Mouse (Mus musculus) hindbrain, postnatal 0 days (tissue): Measurements from ENCODE around the gene Atg10. TPM values are rescaled to one million over a fixed set of nuclear protein-coding genes. Genes with fewer than 3 reads are reported as not detected.

ENCODE experiments used
- ATAC-seq: fragments of 200-750 bp; cut with Nextera tagmentation; 2 replicates; pipeline ENCODE4 v1.8.0; 2017; ENCODE audit warnings: mild to moderate bottlenecking, moderate TSS enrichment, moderate library complexity
- DNase-seq: peaks from one replicate; pipeline ENCODE4 v3.0.0-alpha.2; 2015; ENCODE audit warnings: low spot score
- H3K27ac ChIP-seq: fragments of 300-500 bp; sonication (generic); 2 replicates; pipeline ENCODE4 v1.5.1; 2014; ENCODE audit warnings: mild to moderate bottlenecking
- H3K27me3 ChIP-seq: fragments of 300-500 bp; sonication (generic); 2 replicates; pipeline ENCODE4 v1.6.1; 2014; ENCODE audit warnings: low read length, mixed read lengths; ENCODE audit not compliant: insufficient read depth
- H3K36me3 ChIP-seq: fragments of 300-500 bp; sonication (generic); 2 replicates; pipeline ENCODE4 v1.6.1; 2014; ENCODE audit warnings: low read length, mixed read lengths; ENCODE audit not compliant: insufficient read depth
- H3K4me1 ChIP-seq: fragments of 300-500 bp; sonication (generic); 2 replicates; pipeline ENCODE4 v1.6.1; 2014; ENCODE audit warnings: antibody characterized with exemption, low read length, mixed read lengths; ENCODE audit not compliant: insufficient read depth
- H3K4me2 ChIP-seq: fragments of 300-500 bp; sonication (generic); 2 replicates; pipeline ENCODE4 v1.6.1; 2014; ENCODE audit warnings: low read depth, mild to moderate bottlenecking, low read length, moderate library complexity, mixed read lengths
- H3K4me3 ChIP-seq: fragments of 300-500 bp; sonication (generic); 2 replicates; pipeline ENCODE4 v1.5.1; 2014; ENCODE audit warnings: low read length
- H3K9ac ChIP-seq: fragments of 300-500 bp; sonication (generic); replicated peaks from 2 replicates; pipeline ENCODE4 v1.6.1; 2014; ENCODE audit warnings: mild to moderate bottlenecking, low read length, moderate library complexity, mixed read lengths
- H3K9me3 ChIP-seq: fragments of 300-500 bp; sonication (generic); 2 replicates; pipeline ENCODE4 v1.6.1; 2016; ENCODE audit warnings: low read length, mixed read lengths
- CTCF ChIP-seq: IDR thresholded peaks from 2 replicates; pipeline ENCODE4 v1.5.1; 2016; ENCODE audit warnings: antibody characterized with exemption, control low read depth, low read depth
- WGBS: fragments of 180-500 bp; shearing (Covaris S2); extraction: QIAGEN DNeasy Blood & Tissue Kit; methylation state at CpG from one replicate; pipeline ENCODE4 v1.1.7; 2014; 5-methylcytosine and 5-hydroxymethylcytosine counted together
- polyA plus RNA-seq: library from polyadenylated mRNA; unstranded; fragments of >200 nt; fragmentation: Nextera tagmentation; extraction: Ambion mirVana; gene quantifications from 2 replicates; pipeline ENCODE4 v1.2.1, GENCODE M21; 2015
- total RNA-seq: library from RNA; depleted of rRNA; stranded (reverse); fragments of >200 nt; gene quantifications from 2 replicates; pipeline ENCODE4 v1.2.3, GENCODE M21; 2014

Atg10 gene
- total and polyA plus RNA-seq, 2 experiments from 2014 or later, result 5.2 to 13.9 TPM

GRCm38 (mm10) chr13:90913675-90914192 lies 310.0 kb downstream of the Atg10 start:
- peak; percentile 40; the same call in 1 of the 2 replicates for ATAC-seq

GRCm38 (mm10) chr13:90912760-90913674 lies 310.8 kb downstream of the Atg10 start:
- no peak overlapping the region for H3K4me3 ChIP-seq
- H3K9ac ChIP-seq, result no peak overlapping the region; the same call in 1 of the 2 replicates
- H3K4me1 ChIP-seq, result peaks cover 10% of the 10 kb centered on the region; the same call in 1 of the 2 replicates
- TF ChIP-seq CTCF, result no peak
- no peaks in the 10 kb centered on the region for H3K36me3 ChIP-seq
- 39% methylated on average over 17 of the region's 17 CpGs for WGBS
- peak; percentile 49 for ATAC-seq
- H3K9me3 ChIP-seq, result no peaks in the 10 kb centered on the region
- peak overlapping the region; percentile 65; the same call in 1 of the 2 replicates for H3K27ac ChIP-seq
- DNase-seq, result peak; percentile 46
- H3K27me3 ChIP-seq, result no peaks in the 10 kb centered on the region
- H3K4me2 ChIP-seq, result 0 out of 2 replicates have a peak overlapping the region, but pooled peaks have one; percentile 19

More at GRCm38 (mm10) chr13:90913675-90914192, 310.0 kb downstream of the Atg10 start:
- H3K4me1 ChIP-seq, result peaks cover 10% of the 10 kb centered on the region; the same call in 1 of the 2 replicates
- no peak overlapping the region for H3K4me3 ChIP-seq
- H3K9ac ChIP-seq, result no peak overlapping the region; the same call in 1 of the 2 replicates
- no peaks in the 10 kb centered on the region for H3K36me3 ChIP-seq
- peak overlapping the region; percentile 65 for H3K27ac ChIP-seq
- no peaks in the 10 kb centered on the region for H3K27me3 ChIP-seq
- 0 out of 2 replicates have a peak overlapping the region, but pooled peaks have one; percentile 19 for H3K4me2 ChIP-seq
- no peaks in the 10 kb centered on the region for H3K9me3 ChIP-seq
- no peak for DNase-seq
- WGBS, result 35% methylated on average over 7 of the region's 7 CpGs
- TF ChIP-seq CTCF, result no peak

GRCm38 (mm10) chr13:90907376-90907775 lies 316.4 kb downstream of the Atg10 start:
- no peaks in the 10 kb centered on the region for H3K36me3 ChIP-seq
- H3K4me2 ChIP-seq, result no peak overlapping the region
- H3K4me1 ChIP-seq, result no peaks in the 10 kb centered on the region
- whole genome bisulfite sequencing, result 92% methylated on average over 12 of the region's 12 CpGs
- H3K9ac ChIP-seq, result no peak overlapping the region
- H3K9me3 ChIP-seq, result no peaks in the 10 kb centered on the region
- no peaks in the 10 kb centered on the region for H3K27me3 ChIP-seq
- no peak for TF ChIP-seq CTCF
- DNase-seq (no peak), ATAC-seq (no peak)
- no peak overlapping the region for H3K4me3 ChIP-seq
- no peak overlapping the region for H3K27ac ChIP-seq

DNA sequence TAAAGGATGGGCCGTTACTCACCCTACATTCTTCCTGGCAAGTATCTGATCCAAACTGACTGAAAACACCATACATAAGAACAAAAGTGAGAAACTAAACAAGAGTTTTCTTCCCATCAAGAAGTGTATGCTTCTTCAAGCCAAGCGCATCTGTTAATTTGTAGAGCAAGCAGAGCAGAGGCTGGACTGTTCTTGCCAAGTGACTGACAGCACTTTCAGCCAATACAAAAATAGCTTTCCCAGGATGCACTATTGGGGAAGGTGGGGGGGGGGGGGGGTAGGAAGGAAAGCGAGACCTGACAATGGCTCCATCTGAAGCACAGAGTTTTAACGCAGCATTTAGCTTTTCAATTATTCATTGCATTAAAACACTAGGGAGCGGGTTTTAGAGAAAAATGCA lies 318.6 kb downstream of the Atg10 start, which contains the start of gene Atp6ap1l:
Gene Atp6ap1l, minus strand, starts transcription at position 180 of the 400 bp plus-strand sequence.
- H3K4me2 ChIP-seq, result no peak within 1 kb of the TSS
- DNase-seq, result no peak
- H3K4me3 ChIP-seq, result no peak within 1 kb of the TSS
- H3K27me3 ChIP-seq, result no peaks in the 10 kb centered on the region
- no peak within 1 kb of the TSS for H3K9ac ChIP-seq
- no peaks in the 10 kb centered on the region for H3K4me1 ChIP-seq
- TF ChIP-seq CTCF, result no peak
- no peaks in the 10 kb centered on the region for H3K36me3 ChIP-seq
- 81% methylated on average over 5 of the region's 5 CpGs for WGBS
- ATAC-seq, result no peak
- H3K27ac ChIP-seq, result no peak within 1 kb of the TSS
- H3K9me3 ChIP-seq, result no peaks in the 10 kb centered on the region

- Histone ChIP-seq H3K4me3 (no peak overlapping the region), H3K36me3 (no peaks in the 10 kb centered on the region), H3K27ac (no peak overlapping the region), H3K4me2 (no peak overlapping the region), H3K27me3 (no peaks in the 10 kb centered on the region), H3K4me1 (no peaks in the 10 kb centered on the region), H3K9me3 (no peaks in the 10 kb centered on the region), H3K9ac (no peak overlapping the region)
- TF ChIP-seq CTCF, result no peak
- ATAC-seq (no peak), DNase-seq (peak; percentile 28)
- WGBS, result 73% methylated on average over 12 of the region's 12 CpGs
Measured at GRCm38 (mm10) chr13:90896821-90897220, 326.9 kb downstream of the Atg10 start.

GRCm38 (mm10) chr13:90896098-90896497 lies 327.7 kb downstream of the Atg10 start:
- WGBS, result 13% methylated on average over 2 of the region's 2 CpGs
- Histone ChIP-seq H3K4me1 (no peaks in the 10 kb centered on the region), H3K27ac (no peak overlapping the region), H3K4me2 (no peak overlapping the region), H3K27me3 (no peaks in the 10 kb centered on the region), H3K9me3 (no peaks in the 10 kb centered on the region), H3K4me3 (no peak overlapping the region), H3K9ac (no peak overlapping the region), H3K36me3 (no peaks in the 10 kb centered on the region)
- TF ChIP-seq CTCF, result no peak
- DNase-seq, result peak; percentile 75
- peak; percentile 59; the same call in 1 of the 2 replicates for ATAC-seq
